Mouse (Mus musculus) gastrocnemius, postnatal 10 days (tissue): ENCODE data around the gene Nsmce3. TPM values are rescaled to one million over a fixed set of nuclear protein-coding genes. Genes with fewer than 3 reads are reported as not detected.
A peak's percentile ranks its signal among the peaks of the same experiment; 100 is the strongest.

ENCODE experiments used
- DNase-seq: peaks from one replicate; pipeline ENCODE4 v3.0.0; 2021; ENCODE audit warnings: mixed read lengths
- long read RNA-seq, 2 experiments: library from polyadenylated mRNA; stranded (forward); transcript quantifications; one replicate each; pipeline ENCODE4 v2.0.0; 2021
- total RNA-seq, 2 experiments: library from RNA; stranded (reverse); gene quantifications; 2 replicates each; pipeline ENCODE4 v1.2.3; 2021

Gene Nsmce3
- total RNA-seq, result 1 to 10 TPM; 3.8 to 4.4 TPM
- long read RNA-seq, experiment 1, full-length matches to known transcripts, result 29 of 29 reads
- long read RNA-seq, experiment 1, partial matches to known transcripts, result 0 of 29 reads
- long read RNA-seq, experiment 1, other reads (novel, unspliced or antisense), result 0 of 29 reads
- long read RNA-seq, experiment 2, full-length matches to known transcripts, result 33 of 33 reads
- long read RNA-seq, experiment 2, partial matches to known transcripts, result 0 of 33 reads
- long read RNA-seq, experiment 2, other reads (novel, unspliced or antisense), result 0 of 33 reads

DNA sequence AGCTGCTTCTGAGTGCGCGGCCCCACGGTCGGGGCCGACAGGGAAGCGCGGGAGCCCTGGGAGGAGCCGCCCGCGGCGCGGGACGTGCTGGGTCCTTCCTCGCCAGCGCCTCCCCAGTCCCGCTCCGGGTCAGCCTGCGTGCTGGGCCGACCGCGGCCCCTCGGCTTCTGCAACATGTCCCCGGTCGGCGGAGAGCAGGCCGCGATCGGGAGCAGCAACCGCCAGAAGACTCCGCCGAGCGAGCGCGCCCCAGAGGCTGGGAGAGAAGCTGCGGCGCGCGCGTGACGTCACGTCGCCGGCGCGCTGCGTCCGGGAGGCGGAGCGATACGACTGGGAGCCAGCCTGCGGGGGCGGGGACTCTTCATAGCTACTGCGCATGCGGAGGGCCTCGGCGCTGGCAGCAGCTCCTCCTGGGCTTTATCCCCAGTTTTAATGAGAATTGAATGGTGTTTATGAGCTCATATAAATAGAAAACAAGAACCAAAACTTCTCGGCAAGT is at the start of gene Nsmce3:
Nsmce3 (minus strand) TSS at position 255 of the 499 bp plus-strand sequence.
- DNase-seq, result peak; percentile 98

DNA sequence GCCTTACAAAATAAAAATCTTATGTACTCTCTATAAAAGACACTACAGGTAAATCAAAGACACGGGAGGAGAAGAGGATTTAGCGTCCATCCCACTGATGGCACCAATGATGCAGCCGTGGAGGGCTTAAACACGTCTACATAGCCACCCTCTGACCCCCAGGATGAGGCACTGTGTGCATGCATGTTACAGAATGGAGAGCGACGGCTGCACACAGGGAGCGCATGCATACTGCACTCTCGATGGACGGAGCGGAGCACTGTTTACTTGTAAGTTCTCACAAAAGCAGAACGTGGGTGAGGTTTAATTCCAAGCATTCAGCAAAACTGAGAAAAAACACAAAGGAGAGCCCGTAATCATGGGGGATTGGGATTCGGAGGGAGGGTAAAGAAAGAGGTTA is 48.4 kb upstream of the Nsmce3 start:
- DNase-seq, result no peak

DNA sequence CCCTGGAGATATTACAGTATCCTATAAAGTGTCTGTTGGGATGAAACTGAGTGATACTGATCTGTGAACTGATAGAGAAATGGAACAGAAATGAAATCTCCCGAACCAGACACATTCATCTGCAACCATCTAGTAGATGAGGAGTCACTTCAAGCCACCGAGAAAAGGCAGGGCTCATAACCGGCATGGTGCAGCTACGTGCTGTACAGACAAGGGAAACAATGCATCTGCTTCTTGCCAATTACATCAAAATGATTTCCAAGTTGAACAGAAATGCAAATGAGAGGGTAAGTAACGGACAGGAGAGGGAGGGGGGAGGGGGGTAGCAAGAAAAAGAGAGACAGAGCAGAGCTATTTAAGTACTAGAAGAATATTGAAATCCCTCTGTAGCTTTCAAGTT is 47.9 kb upstream of the Nsmce3 start:
- no peak for DNase-seq

DNA sequence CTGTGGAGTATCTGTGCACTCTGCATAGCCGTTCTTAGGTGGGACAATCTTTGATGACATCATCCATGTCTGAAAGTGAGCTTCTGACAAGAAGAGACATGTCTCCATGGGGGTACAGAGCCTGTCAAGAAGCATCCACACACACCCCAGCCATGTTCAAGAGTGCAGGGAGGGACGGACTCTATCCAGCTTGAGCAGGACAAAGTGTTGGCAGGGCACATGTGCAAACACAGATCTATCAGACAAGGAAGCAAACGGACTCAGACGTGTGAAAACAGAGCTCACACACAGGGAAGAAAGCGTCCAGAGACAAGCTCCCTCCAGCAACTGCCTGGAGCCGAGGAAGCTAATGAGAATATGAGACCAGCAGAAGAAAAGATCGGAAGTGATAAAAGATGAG is 43.9 kb upstream of the Nsmce3 start:
- no peak for DNase-seq

DNA sequence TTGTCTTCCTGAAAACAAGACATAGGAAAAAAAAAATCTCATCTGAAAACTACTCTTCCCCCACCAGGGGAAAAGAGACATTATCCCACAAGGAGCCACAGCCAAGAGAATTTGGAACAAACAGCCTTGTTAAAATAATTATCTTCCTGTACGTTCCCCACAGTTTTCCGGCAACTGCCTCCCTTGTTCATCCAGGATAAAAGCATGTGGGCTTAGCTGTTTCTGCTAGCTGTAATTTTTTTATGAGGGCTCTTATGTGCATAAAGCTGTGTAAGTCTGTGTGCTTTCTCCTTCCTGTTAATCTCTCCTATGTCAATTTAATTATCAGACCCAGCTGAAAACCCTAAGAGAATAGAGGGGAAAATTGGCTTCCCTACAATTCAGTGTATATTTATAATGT is 42.3 kb upstream of the Nsmce3 start:
- DNase-seq, result no peak

DNA sequence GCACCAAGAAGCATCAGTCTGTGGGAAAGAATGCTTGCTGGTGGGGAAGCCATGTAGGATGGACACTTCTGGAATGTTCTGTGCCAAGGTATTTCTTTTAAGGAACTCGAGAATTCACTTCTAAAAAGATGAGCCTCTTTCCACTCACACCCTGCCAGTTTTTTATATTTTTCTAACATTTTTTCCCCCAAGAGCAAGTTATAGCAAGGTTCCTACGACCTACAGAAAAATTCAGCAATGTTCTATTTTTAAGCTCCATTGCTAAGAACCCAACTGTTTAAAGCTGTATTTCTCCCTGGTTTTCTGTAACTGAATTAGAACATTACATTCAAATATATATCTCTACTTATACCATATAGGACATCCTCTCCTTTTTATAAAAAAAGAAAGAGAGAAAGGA is 39.1 kb upstream of the Nsmce3 start:
- no peak for DNase-seq

DNA sequence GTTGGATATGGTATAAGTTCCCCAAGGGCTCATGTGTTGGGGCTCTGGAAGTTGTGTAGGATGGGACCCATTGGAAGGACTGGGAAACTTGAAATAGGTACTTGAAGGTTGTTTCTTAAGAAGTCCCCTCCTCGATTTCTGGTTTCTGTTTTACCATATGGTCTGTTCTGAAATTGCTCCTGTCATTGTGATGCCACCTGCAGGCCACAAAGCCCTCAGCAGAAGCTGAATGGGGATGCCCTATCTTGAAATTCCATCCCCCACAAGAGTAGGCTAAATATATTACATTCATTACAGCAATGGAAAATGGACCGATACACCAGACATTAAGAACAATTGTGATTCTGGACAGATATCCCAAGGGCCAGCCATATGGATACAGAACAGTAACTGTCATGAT is 37.4 kb upstream of the Nsmce3 start:
- DNase-seq, result no peak

DNA sequence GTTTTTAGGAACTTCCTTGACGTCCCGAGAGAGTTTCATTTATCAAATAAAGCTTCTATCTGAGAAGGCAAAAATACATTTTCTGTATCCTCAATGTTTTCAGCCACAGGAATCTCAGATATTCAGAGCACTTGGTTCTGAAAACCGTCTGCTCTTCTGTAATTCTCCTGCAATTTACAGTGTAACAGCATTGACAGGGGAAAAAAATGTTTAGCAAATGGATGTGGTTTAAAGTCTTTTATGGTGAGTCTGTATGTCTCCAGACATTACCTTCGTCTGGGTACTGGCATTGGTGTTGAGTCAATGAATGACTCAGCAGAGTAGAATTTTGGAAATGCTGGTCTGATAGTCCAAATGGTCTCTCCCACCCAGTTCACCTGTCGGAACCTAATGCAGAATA is 34.2 kb upstream of the Nsmce3 start:
- DNase-seq, result no peak

DNA sequence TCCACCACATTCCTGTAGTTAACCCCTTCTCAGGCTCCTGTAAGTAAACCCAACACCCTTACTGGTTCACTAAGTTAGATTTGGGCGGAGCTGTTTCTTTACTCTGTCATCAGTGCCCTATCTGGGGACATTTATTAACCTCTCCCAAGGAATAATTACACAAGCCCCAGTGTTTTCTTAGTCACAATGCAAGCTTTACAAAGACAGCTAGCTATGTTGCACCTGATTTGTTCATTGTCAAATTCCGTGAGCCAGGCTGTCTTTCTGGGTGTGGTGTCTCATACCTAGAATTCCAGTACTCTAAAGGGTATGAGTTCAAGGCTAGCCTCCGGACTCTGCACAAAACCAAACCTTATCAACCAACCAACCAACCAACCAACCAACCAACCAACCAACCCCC is 32.7 kb upstream of the Nsmce3 start:
- DNase-seq, result no peak

DNA sequence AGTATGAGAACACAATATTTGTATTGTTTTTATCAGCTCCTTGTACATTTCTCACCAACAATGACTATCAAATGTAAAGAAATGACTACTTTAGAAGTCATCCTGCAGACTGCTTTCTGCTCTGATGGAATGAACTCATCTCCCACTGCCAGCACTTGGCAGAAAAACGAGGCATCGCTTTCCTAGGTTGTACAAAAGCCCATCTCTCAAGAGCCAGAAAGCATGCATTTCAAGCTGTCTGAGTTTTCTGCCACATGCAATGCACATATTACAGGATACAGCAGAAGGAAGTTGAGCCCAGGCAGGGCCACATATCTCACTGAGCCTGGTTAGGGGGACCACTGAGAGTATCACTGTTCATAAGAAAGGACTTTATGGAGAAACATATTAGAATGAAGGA is 27.5 kb upstream of the Nsmce3 start:
- DNase-seq, result no peak

DNA sequence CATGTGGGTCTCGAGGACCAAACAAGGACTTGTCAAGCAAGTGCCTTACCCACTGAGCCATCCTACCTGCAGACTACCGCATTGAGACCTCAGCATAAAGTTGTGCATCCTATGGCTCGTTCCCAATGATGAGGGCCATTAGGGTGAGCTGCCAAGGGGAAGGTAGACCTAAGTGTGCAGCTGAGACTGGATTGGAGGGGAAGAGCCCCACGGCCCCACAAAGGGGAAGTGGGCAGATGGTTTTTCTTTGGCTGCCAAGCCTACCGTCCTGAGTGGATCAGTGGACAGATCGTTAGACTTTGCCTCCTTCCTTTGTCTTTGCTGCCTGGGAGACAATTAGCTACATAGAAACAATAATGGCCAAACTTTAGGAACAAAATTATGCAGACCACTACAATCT is 23.8 kb upstream of the Nsmce3 start:
- no peak for DNase-seq

DNA sequence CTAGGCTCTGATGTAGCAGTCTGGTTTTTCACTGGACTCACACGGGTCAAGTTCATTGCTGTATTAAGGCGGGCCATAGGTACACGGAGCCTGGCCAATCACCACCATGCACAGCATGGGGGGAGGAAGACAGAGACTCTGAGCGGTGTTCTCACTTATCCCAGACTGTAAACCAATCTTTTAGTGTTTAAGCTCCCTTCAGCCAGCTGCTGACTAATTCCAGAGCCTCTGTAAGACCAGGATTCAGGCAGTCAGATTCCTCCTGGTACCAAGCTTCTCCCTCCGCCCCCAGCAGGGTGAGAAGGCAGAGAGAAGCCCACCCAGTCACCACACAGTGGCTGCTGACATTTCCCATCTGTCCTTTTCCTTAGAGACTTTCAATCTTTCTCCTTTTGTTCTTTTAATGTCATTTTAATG is 22.9 kb upstream of the Nsmce3 start:
- no peak for DNase-seq

DNA sequence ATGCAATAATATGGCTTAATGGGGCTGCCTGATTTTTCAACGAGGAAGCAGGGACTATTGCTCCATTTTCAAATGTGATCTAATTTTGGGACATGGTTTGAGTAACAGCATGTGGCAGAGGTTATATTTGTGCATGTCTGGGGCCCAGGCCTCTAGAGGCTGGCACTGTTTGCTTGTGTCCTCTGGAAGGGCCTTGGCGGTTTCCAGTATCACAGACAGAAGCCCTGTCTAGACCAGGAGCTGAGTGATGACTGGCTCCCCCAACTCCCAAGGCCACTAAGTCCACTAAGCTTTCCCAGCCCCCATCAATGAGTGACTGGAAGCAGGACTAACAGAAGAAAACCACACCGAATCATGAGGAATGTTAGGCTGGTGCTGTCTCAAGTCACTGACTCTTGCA is 18.3 kb upstream of the Nsmce3 start:
- no peak for DNase-seq

DNA sequence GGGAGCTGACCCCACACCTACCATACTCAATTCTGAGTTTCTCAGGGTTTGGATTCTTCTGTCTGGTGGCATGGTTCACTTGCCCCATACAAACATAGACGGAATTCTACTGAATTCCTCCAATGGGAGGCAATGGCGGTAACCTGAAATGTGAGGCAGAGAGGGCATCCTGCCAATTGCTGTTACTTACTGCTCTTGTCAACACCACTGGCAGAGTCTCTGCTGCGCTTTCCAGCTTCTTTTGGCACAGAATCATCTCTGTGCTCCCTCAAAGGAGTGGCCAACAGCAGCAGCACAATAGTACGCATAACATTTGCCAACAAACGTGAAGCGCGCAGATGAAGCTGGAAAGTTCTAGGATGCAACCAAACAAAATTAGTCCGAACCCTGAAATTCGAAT is 17.1 kb upstream of the Nsmce3 start:
- DNase-seq, result peak; percentile 33

DNA sequence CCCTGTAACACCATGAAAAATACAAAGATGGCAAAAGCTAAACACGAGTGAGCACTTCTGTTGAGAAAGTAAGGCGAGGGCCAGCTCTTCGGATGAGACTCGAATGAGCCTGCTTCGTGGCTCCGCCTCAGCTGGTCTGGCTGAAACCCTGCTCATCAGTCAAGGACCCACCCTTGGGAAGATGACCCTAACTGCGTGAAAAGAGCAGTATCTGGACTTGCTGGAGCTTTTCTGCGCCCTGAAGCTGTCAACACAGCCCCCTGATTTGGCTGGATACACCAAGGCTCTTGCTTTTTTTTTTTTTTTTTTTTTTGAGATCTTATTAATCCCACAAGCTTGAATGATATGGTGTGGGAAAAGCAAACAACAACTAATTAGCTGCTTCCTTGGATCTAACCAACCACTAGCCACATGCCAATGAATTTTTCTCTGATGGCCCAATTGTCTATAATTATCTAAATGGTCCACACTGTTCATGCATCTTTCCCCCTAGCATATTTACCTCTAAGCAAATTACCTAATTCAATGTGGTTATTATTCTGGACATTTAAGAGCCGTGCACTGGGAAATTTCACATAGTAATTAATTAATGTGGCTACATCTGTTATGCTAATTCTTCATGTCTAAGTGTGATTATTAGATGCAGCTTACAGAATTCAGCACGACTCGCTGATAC is 11.5 kb upstream of the Nsmce3 start:
- DNase-seq, result no peak

DNA sequence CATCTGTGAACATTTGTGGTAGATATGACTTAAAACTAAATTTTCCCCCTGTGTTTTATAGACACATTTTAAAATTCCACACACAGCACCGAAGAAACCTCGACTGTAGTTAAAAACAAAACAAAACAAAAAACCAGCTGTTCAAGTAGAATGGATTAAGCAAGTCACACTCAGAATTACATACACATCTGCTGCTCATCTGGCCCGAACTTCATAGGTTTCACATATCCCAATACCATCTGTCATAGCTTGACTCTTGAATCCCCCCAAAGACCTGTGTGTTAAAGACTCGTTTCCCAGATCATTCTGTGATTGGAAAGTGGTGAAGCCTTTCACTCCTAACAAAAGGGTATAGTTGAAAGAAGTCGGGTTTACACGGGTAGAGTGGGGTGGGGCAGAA is 9.4 kb upstream of the Nsmce3 start:
- DNase-seq, result no peak

DNA sequence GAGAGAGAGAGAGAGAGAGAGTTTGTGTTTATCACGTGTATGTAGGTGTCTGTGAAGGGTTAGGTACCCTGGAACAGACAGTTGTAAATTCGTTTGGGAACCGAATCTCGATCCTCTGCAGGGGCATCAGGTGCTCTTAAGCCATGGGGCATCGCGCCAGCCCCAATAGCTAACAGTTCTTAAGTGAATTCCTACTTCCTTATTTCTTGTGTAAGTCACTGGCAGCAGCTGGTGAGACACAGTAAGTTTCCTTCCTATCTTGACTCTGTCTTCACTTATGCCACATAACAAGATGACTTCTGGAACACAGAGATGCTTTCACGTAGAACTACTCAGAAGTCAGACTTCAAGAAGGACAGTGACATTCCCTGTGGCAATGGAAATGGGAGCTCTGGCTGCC is 8.6 kb upstream of the Nsmce3 start:
- no peak for DNase-seq

DNA sequence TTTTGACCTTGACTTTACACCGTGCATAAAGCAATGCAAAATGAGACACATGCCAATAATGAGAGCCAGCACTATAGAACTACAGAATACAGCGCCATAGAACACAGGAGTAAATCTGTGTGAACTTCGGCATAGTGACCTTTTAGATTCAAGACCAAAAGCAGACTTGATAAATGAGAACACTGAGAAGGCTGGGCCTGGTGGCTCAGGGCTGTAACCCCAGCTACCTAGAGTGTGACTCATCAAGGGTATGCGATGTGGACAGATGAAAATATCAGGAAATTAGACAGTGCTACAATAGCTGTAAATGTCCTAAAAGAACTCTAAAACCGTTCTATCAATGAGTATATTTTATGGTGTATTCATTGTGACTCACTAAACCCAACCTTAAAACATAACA is 7.6 kb upstream of the Nsmce3 start:
- no peak for DNase-seq

DNA sequence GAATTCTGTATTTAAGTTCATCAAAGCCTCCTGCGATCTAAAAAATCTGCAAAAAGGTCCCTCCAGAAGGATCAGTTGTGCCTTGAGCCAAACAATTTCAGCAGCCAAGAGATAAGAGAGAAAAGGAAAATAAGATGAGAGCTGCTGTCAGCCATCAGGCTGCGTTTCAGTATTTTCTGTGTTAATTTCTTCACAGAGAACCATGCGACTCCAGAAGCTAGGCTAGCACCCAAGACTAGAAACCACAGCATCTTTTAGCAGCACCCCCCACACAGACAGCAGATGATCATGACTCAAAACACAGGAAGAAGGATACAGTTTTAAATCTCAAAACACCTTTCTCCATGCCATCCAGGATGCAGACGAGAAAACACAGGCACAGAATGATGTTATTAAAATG is 2.1 kb upstream of the Nsmce3 start:
- DNase-seq, result no peak

DNA sequence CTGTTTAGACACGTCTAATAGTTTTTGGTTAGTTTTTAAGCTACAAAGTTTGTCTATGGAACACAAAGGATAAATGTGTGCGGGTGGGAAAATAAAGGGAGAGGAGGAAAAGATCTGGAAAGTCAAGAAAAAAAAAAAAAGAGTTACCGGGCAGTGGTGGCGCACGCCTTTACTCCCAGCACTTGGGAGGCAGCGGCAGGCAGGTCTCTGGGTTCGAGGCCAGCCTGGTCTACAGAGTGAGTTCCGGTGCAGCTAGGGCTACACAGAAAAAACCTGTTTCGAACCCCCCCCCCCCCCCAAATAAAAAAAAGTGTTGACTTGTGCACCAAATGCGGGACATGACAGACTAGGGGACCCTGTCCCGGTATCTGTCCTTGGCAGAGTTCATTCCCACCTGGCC is 469 bp upstream of the Nsmce3 start:
- DNase-seq, result no peak

DNA sequence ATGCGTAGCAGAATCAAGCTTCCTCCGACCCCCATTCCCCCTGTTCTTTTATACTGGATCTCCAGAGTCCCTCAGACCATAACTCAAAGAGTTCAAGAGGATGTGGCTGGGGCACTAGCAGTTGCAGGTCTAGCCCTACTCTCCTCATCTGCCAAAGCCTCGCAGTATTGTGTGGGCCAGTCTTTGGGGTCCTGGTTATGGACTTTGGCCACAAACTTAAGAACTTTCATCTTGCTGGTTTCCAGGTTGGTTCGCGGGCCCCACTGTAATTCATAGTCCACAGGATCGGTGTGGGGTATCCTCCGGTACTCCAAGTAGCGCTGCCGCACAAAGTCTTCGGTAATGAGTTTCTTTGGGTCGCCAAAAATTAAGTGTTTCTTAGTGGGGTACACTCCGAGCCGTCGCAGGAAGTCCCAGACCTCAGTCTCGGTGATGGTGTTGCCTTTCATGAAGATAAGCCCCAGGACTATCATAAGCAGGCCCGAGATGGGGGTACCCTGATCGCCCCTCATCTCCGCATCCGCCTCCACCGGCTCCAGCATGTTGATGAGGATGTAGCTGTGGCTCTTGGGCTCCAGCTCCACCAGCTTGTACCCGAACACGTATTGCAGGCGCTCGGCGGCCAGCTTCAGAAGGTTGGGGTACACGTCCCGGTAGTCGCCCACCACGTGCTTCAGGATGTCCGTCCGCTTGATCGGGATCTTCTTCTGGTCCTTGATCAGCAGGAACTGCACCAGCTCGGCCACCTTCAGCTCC is 632 bp downstream of the Nsmce3 start:
- DNase-seq, result no peak

DNA sequence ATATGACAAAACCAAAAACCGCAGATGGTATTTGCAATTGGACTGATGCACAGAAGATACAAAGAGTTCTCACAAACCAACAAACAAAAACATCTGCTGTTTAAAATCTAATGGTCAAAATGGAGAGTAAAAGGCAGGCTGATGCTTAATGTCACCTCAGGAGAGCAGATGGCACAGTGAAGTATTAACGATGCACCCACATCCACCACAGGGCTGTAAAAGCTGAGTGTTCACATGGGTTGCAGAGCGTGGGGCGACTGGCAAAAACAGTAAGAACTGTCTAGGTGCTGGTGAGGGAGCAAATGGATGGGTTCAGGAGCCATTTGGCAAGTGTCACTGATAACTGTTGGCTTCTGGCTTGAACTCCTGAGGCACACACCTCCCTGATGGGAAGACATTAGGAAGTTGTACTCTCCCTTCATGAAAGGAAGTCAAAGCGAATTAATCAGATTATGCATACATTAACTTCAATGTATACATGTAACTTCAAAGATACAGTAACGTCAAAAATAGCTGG is 3.2 kb downstream of the Nsmce3 start:
- DNase-seq, result no peak

DNA sequence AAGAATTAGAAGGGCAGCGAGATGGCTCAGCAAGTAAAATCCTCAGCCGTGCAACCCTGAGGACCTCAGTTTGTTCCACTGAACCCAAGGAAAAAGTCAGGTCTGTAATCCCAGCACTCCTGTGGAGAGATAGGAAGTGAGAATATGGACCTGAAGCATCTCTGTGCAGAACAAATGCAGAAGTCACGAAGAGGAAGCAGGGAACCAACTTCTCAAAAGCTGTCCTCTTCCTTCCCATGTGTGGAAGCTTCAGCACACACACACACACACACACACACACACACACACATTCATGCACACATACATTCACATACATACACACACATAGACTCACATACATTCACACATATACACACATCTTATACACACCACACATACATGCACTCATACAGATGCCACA is 9.3 kb downstream of the Nsmce3 start:
- no peak for DNase-seq
